In the genomic region with DNA sequence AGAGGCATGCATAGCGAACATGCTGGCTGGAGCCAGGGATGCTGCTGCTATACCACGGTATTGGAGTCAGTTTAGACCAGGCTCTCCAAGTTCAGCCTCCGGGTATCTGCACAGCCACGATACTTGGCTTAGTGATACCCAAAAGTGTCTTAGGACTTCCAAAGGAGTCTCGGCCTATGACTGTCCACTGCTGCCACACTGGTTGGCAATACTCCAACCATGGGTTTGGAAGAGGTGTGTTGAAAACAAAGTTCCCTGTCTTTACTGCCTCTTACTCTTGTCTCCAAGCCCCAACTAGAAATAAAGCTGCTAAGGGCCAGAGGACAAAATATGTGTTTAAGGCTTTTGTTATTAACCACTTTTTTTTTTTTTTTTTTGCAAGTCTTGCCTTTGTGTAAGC, we compare ENCODE assay signal across 35 mouse cellular contexts. TPM values are rescaled to one million over a fixed set of nuclear protein-coding genes. Genes with fewer than 3 reads are reported as not detected.
"Had no signal": no experiment of that assay in that cellular context is flagged by ENCODE, and none has a peak within 500 bp of the region (broad histone marks: within the 10 kb centered on the region; RNA-seq: fewer than 3 reads in every experiment).

No protein-coding gene starts in this region.

- H3K27ac ChIP-seq: limb, embryonic 10.5 days; limb, embryonic 12.5 days; limb, embryonic 13.5 days; limb, embryonic 15.5 days; liver, embryonic 12.5 days; liver, embryonic 13.5 days; liver, embryonic 14.5 days; liver, embryonic 15.5 days; lung, embryonic 15.5 days; macrophage; midbrain, embryonic 10.5 days; midbrain, embryonic 12.5 days; midbrain, embryonic 13.5 days; midbrain, embryonic 15.5 days; neural tube, embryonic 12.5 days; neural tube, embryonic 13.5 days had no signal

- H3K9me3 ChIP-seq: limb, embryonic 10.5 days; limb, embryonic 12.5 days; limb, embryonic 13.5 days; limb, embryonic 15.5 days; liver, embryonic 12.5 days; liver, embryonic 13.5 days; liver, embryonic 15.5 days; lung, embryonic 15.5 days; megakaryocyte, embryonic 14.5 days; midbrain, embryonic 10.5 days; midbrain, embryonic 12.5 days; midbrain, embryonic 13.5 days; midbrain, embryonic 15.5 days; neural tube, embryonic 12.5 days; neural tube, embryonic 13.5 days had no signal

- H3K36me3 ChIP-seq: limb, embryonic 10.5 days; limb, embryonic 12.5 days; limb, embryonic 13.5 days; limb, embryonic 15.5 days; liver, embryonic 12.5 days; liver, embryonic 13.5 days; liver, embryonic 15.5 days; lung, embryonic 15.5 days; midbrain, embryonic 12.5 days; midbrain, embryonic 13.5 days; midbrain, embryonic 15.5 days; neural tube, embryonic 12.5 days; neural tube, embryonic 13.5 days had no signal

- H3K27me3 ChIP-seq: limb, embryonic 12.5 days; limb, embryonic 13.5 days; limb, embryonic 15.5 days; lung, embryonic 15.5 days; midbrain, embryonic 12.5 days; midbrain, embryonic 13.5 days; midbrain, embryonic 15.5 days; neural tube, embryonic 12.5 days; neural tube, embryonic 13.5 days had no signal

- H3K4me3 ChIP-seq: limb, embryonic 10.5 days; limb, embryonic 12.5 days; limb, embryonic 13.5 days; limb, embryonic 15.5 days; liver, embryonic 12.5 days; liver, embryonic 13.5 days; liver, embryonic 15.5 days; lung, embryonic 15.5 days; midbrain, embryonic 10.5 days; midbrain, embryonic 12.5 days; midbrain, embryonic 13.5 days; midbrain, embryonic 15.5 days; myocyte; neural tube, embryonic 12.5 days; neural tube, embryonic 13.5 days had no signal

- H3K4me1 ChIP-seq: limb, embryonic 10.5 days; limb, embryonic 15.5 days; liver, embryonic 12.5 days; liver, embryonic 13.5 days; liver, embryonic 15.5 days; lung, embryonic 15.5 days; midbrain, embryonic 10.5 days; midbrain, embryonic 12.5 days; midbrain, embryonic 13.5 days; midbrain, embryonic 15.5 days; neural tube, embryonic 12.5 days; neural tube, embryonic 13.5 days had no signal

- H3K4me2 ChIP-seq: limb, embryonic 12.5 days; limb, embryonic 13.5 days; limb, embryonic 15.5 days; liver, embryonic 11.5 days; liver, embryonic 12.5 days; liver, embryonic 13.5 days; liver, embryonic 15.5 days; lung, embryonic 14.5 days; lung, embryonic 15.5 days; midbrain, embryonic 11.5 days; midbrain, embryonic 12.5 days; midbrain, embryonic 13.5 days; midbrain, embryonic 15.5 days; neural tube, embryonic 12.5 days; neural tube, embryonic 13.5 days had no signal

- DNase-seq: left cerebral cortex, postnatal 4 days; liver; liver, embryonic 13.5 days; liver, postnatal 0 days; lung, adult 18-20 months; lung, adult 2 months; lung, embryonic 14.5 days; lung, postnatal 10 days; lung, postnatal 14 days; lung, postnatal 36 days; lung, postnatal 4 days; midbrain, embryonic 14.5 days had no signal

- H3K9ac ChIP-seq: limb, embryonic 12.5 days; limb, embryonic 13.5 days; limb, embryonic 15.5 days; liver, embryonic 12.5 days; liver, embryonic 13.5 days; liver, embryonic 14.5 days; liver, embryonic 15.5 days; liver, postnatal 0 days; lung, embryonic 14.5 days; lung, embryonic 15.5 days; midbrain, embryonic 12.5 days; midbrain, embryonic 13.5 days; midbrain, embryonic 15.5 days; neural tube, embryonic 12.5 days; neural tube, embryonic 13.5 days had no signal

- ATAC-seq: liver, embryonic 12.5 days; liver, postnatal 0 days; lung, postnatal 0 days; midbrain, embryonic 13.5 days; midbrain, embryonic 15.5 days; midbrain, embryonic 16.5 days had no signal

RNA-seq across cellular contexts. Expression of a gene that starts 12.2 kb away (rescaled TPM):
- polyA plus RNA-seq: liver, adult 2 months had no signal

RNA-seq across cellular contexts. Expression of a gene that starts 15.1 kb away (rescaled TPM):
- polyA plus RNA-seq: liver, embryonic 11.5 days; liver, embryonic 12.5 days; liver, embryonic 13.5 days; liver, embryonic 15.5 days; macrophage; midbrain, embryonic 10.5 days; midbrain, embryonic 11.5 days; midbrain, embryonic 12.5 days; midbrain, embryonic 13.5 days; midbrain, embryonic 14.5 days; midbrain, embryonic 15.5 days; myocyte; neural tube, embryonic 11.5 days; neural tube, embryonic 12.5 days had no signal
